Mouse (Mus musculus) myocyte (in vitro differentiated cells): ENCODE data around the gene Ceacam10.

Source experiments
- E2F4 ChIP-seq: IDR thresholded peaks from one replicate; pipeline ENCODE4 v1.6.1; 2011; ENCODE audit warnings: mild to moderate bottlenecking, control low read depth, moderate library complexity; ENCODE audit not compliant: insufficient read depth
- POLR2A ChIP-seq: IDR thresholded peaks from one replicate; pipeline ENCODE4 v1.6.1; 2011; ENCODE audit warnings: low read depth, mild to moderate bottlenecking, control low read depth, moderate library complexity; ENCODE audit not compliant: insufficient read length
- SRF ChIP-seq: IDR thresholded peaks from one replicate; pipeline ENCODE4 v1.6.1; 2011; ENCODE audit warnings: low read depth; ENCODE audit not compliant: control insufficient read depth, insufficient read length

- no peak for TF ChIP-seq POLR2A
- no peak for TF ChIP-seq SRF
- no peak for TF ChIP-seq E2F4
Observed at GRCm38 (mm10) chr7:24753476-24753875, 23.5 kb upstream of the Ceacam10 start.
